Mouse (Mus musculus) E14TG2a.4 (cell line): Measurements from ENCODE around the gene Bcor.

Experiments
- H3K27me3 ChIP-seq: 2 replicates; pipeline ENCODE4 v1.6.1; 2014; ENCODE audit warnings: low read length, control low read depth; ENCODE audit not compliant: insufficient read depth
- H3K36me3 ChIP-seq: 2 replicates; pipeline ENCODE4 v1.6.1; 2014; ENCODE audit warnings: low read length, control low read depth; ENCODE audit not compliant: insufficient read depth
- H3K4me1 ChIP-seq: replicated peaks from 2 replicates; pipeline ENCODE4 v1.6.1; 2014; ENCODE audit warnings: low read depth, low read length, control low read depth
- H3K4me3 ChIP-seq: replicated peaks from 2 replicates; pipeline ENCODE4 v1.5.1; 2014; ENCODE audit warnings: mild to moderate bottlenecking, low read length
- H3K9me3 ChIP-seq: 2 replicates; pipeline ENCODE4 v1.6.1; 2014; ENCODE audit warnings: low read length, control low read depth
- CTCF ChIP-seq: conservative IDR thresholded peaks from 2 replicates; pipeline ENCODE4 v1.5.1; 2014; ENCODE audit warnings: low read length
- NANOG ChIP-seq: IDR thresholded peaks from 2 replicates; pipeline ENCODE4 v1.6.1; 2014; ENCODE audit warnings: borderline replicate concordance, low read length, mixed read lengths
- POU5F1 ChIP-seq: IDR thresholded peaks from 2 replicates; pipeline ENCODE4 v1.6.1; 2014; ENCODE audit warnings: low read length, borderline replicate concordance

The Bcor gene

DNA sequence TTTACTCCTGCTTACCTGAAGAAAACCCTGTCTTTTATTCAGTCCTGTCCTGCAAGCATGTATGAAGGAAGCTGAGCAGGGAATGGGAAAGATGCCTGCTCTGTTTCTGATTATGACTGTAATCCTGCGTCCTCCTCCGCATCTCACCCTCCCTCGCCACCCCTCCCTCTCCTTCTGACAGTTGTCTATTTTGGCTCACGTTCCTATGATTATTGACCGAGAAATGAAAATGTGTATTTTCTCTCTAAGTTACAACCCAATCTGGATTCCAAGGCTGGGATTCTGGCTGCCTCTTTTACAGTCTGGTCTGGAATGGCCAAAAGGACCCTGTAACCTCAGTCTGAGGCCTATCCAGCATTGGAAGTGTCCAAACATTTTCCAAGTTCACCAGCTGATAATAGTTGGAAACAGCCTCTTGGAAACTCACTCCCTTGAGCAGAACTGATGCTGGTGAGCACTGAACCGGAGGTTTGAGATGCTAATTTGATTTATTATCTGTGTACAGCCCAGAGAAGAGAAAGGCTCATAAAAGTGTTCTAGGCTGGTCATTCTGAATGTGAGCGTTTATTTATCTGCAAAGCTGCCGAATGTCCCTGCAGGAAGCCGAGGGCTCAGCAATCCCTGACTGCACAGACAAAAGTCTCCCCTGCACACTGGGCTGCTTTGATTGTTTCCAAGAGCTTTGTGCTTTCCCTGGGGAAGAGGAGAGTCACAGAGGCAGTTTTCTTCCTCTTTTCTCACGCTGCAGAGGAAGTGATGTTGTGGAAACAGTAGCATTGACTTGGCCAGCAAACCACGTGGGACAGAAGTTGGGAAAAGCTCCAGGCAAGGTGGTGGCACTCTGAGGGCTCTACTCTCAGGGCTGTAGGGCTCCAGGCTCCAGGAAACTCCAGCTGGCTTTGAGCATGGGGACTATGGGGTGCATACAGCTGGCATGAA lies 4.7 kb upstream of the Bcor start:
- H3K36me3 ChIP-seq: no peaks in the 10 kb centered on the region
- peaks cover 11% of the 10 kb centered on the region for H3K4me1 ChIP-seq
- no peak for TF ChIP-seq CTCF
- no peak for TF ChIP-seq POU5F1
- TF ChIP-seq NANOG: no peak
- H3K9me3 ChIP-seq: no peaks in the 10 kb centered on the region
- H3K27me3 ChIP-seq: peaks cover 7% of the 10 kb centered on the region
- H3K4me3 ChIP-seq: no peak overlapping the region

DNA sequence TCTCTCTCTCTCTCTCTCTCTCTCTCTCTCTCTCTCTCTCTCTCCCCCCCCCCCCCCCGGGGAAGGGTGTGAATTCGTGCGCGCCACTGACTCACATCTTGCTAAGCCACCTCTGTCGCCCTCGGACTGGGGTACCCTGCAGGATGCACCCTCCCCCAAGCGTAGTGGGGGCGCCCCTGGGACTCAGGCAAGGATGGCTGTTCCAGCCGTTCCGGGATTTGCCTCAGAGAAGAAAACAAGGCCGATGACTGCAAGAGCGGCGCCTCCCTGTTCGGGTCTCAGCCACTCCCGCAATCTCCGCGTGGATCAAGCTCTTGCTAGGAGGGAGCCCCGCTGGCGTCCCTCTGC lies 647 bp downstream of the Bcor start:
- Histone ChIP-seq H3K36me3 (no peaks in the 10 kb centered on the region), H3K4me1 (peaks cover 41% of the 10 kb centered on the region), H3K27me3 (peaks cover 38% of the 10 kb centered on the region), H3K4me3 (peak overlapping the region; percentile 68), H3K9me3 (no peaks in the 10 kb centered on the region)
- no peak for TF ChIP-seq NANOG
- no peak for TF ChIP-seq CTCF
- TF ChIP-seq POU5F1: no peak

DNA sequence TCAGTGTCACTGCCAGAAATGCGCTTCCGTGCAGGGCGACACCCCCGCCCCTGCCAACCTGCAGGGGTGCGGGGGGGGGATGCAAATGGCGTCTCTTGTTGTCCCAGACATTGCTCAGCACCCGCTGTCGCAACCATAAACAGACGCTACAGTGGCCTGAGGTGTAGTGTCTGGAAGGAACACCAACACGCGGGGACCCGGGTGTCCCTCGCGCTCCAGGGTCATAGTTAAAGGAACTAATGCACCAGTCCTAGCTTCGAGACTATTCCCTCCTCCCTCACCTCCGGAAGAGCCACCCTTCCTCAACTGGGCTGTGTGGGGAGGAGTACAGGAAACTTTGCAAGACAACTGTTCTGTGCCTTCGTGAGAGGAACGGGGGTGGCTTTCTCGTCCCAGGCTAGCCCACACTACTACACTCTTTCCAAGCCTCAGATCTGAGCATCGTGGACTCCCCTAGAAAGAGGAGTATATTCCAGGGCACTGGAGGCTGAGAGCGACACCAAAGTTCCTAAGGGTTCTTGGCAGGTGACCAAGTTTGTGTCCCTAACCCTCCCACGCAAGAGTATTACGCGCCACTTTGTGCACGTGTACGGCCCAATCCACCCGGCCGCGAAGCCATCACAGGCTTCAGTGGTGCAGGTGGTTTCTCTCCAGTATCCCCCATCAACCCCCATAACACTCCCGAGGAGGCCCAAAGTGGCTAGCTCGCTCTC lies 1.2 kb downstream of the Bcor start:
- no peak for TF ChIP-seq CTCF
- no peak for TF ChIP-seq POU5F1
- TF ChIP-seq NANOG: no peak
- Histone ChIP-seq H3K36me3 (no peaks in the 10 kb centered on the region), H3K27me3 (peaks cover 38% of the 10 kb centered on the region), H3K4me1 (peaks cover 44% of the 10 kb centered on the region), H3K9me3 (no peaks in the 10 kb centered on the region), H3K4me3 (peak overlapping the region; percentile 68)

- H3K4me1 ChIP-seq: peaks cover 44% of the 10 kb centered on the region
- peaks cover 38% of the 10 kb centered on the region for H3K27me3 ChIP-seq
- peak overlapping the region; percentile 68 for H3K4me3 ChIP-seq
- no peaks in the 10 kb centered on the region for H3K36me3 ChIP-seq
- TF ChIP-seq POU5F1: no peak
- no peak for TF ChIP-seq NANOG
- no peak for TF ChIP-seq CTCF
- H3K9me3 ChIP-seq: no peaks in the 10 kb centered on the region
These were observed 1.8 kb downstream of the Bcor start for GRCm38 (mm10) chrX:12158244-12158820.

- no peaks in the 10 kb centered on the region for H3K36me3 ChIP-seq
- H3K27me3 ChIP-seq: peaks cover 38% of the 10 kb centered on the region
- H3K9me3 ChIP-seq: no peaks in the 10 kb centered on the region
These were observed 2.7 kb downstream of the Bcor start for GRCm38 (mm10) chrX:12157331-12157930.

DNA sequence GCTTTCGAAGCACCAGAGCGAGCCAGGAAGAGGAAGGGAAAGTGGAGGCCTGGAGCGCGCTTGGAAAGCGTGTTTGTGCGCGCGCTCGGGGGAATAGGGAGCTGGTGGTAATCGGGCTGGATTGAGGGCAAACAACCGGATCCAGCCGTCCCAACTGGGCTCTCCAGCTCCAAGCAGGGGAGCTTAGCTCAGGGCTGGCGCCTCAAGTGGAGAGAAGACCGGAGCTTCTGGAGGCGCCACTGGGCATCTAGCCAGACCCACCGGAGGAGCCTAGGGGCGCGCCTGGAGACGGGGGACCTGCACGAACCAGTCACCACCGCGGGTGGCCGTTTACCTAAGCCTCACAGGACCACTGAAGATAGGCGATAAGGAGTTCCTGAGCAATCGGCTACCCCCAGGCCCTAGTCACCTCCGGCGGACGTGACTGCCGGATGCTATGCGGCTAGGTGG lies 4.3 kb downstream of the Bcor start:
- H3K27me3 ChIP-seq: peaks cover 38% of the 10 kb centered on the region

More at GRCm38 (mm10) chrX:12157331-12157930, 2.7 kb downstream of the Bcor start:
- Histone ChIP-seq H3K4me3 (0 out of 2 replicates have a peak overlapping the region, but pooled peaks have one; percentile 4), H3K4me1 (peaks cover 44% of the 10 kb centered on the region)
- no peak for TF ChIP-seq NANOG
- no peak for TF ChIP-seq CTCF
- TF ChIP-seq POU5F1: no peak

DNA sequence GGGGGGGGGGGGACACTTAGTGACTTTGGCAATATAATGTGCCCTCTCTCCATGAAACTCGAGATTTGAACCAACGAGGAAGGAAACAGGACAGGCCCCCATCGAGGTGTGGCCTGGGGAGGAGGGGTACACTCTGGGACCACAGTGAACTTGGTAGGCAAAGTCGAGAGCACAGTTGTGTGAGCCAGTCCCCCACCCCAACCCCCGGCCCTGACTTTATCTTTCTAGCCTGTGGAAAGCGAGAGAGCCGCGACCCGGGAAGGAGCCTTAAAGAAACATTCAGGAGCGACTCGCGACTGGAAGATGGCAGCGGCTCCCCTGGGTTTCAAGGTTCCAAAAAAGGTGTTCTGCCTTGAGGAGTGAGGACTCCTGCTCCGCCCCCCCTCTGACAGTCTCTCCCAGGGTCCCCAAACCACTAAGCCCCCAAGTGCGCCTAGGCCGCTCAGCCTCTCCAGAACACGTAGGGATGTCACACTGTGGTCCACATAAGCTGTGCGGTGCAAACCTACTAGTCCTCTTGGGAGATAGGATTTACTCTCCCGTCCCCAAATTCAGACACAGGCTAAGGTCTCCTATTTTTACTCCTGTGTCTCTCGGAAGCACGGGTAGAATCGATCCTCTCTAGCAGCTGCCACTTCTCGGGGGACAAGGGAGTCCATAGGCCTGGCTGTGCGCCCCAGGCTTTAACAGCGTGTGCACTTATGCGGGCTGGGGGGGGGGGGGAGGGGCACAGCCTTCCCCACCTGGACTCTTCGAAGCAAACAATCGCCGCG lies 4.9 kb downstream of the Bcor start:
- H3K27me3 ChIP-seq: peaks cover 37% of the 10 kb centered on the region
- no peak for TF ChIP-seq CTCF
- no peak for TF ChIP-seq POU5F1
- no peak for TF ChIP-seq NANOG
- H3K9me3 ChIP-seq: no peaks in the 10 kb centered on the region
- peak overlapping the region; percentile 57 for H3K4me3 ChIP-seq
- H3K4me1 ChIP-seq: peaks cover 55% of the 10 kb centered on the region
- H3K36me3 ChIP-seq: no peaks in the 10 kb centered on the region

More for the DNA sequence above, 4.3 kb downstream of the Bcor start:
- H3K4me1 ChIP-seq: peaks cover 53% of the 10 kb centered on the region
- TF ChIP-seq NANOG (no peak), CTCF (no peak), POU5F1 (no peak)
- peak overlapping the region; percentile 57 for H3K4me3 ChIP-seq
- H3K9me3 ChIP-seq: no peaks in the 10 kb centered on the region
- no peaks in the 10 kb centered on the region for H3K36me3 ChIP-seq
